Mouse (Mus musculus): ENCODE data around the gene Stk38l. TPM values are rescaled to one million over a fixed set of nuclear protein-coding genes. Genes with fewer than 3 reads are reported as not detected.

Stk38l gene
- polyA plus RNA-seq (2015; fragmentation: Nextera tagmentation; extraction: Ambion mirVana): 14.7 and 15.3 TPM in 2 replicates

GRCm38 (mm10) chr6:146724581-146725383 is at the start of gene Stk38l:
Gene Stk38l (plus strand): TSS chr6:146724995.
- 2% methylated on average over 59 of the region's 87 CpGs for WGBS
- peak within 1 kb of the TSS; percentile 78 for H3K4me2 ChIP-seq

GRCm38 (mm10) chr6:146676904-146677303 is 47.9 kb upstream of the Stk38l start:
- whole genome bisulfite sequencing: 86% methylated on average over 10 of the region's 10 CpGs
- H3K9me3 ChIP-seq (replicated peaks): peaks cover 6% of the 10 kb centered on the region; the same call in 1 of the 2 replicates
- H3K9ac ChIP-seq: no peak overlapping the region
- H3K36me3 ChIP-seq (ENCODE audit: poor library complexity, severe bottlenecking): no peaks in the 10 kb centered on the region
- ATAC-seq: no peak
- no peak overlapping the region for H3K27ac ChIP-seq
- H3K4me1 ChIP-seq: no peaks in the 10 kb centered on the region
- no peak overlapping the region for H3K4me3 ChIP-seq
- no peaks in the 10 kb centered on the region for H3K27me3 ChIP-seq
- H3K4me2 ChIP-seq: no peak overlapping the region

More at GRCm38 (mm10) chr6:146724581-146725383, at the start of gene Stk38l:
- Histone ChIP-seq H3K9me3 (replicated peaks) (no peaks in the 10 kb centered on the region), H3K27me3 (0 out of 2 replicates have a peak, but pooled peaks cover 3% of the 10 kb centered on the region), H3K36me3 (ENCODE audit: poor library complexity, severe bottlenecking) (no peaks in the 10 kb centered on the region), H3K27ac (peak within 1 kb of the TSS; percentile 82), H3K4me3 (peak within 1 kb of the TSS; percentile 77), H3K4me1 (peaks cover 11% of the 10 kb centered on the region), H3K9ac (peak within 1 kb of the TSS; percentile 84)
- peak; percentile 98 for ATAC-seq

GRCm38 (mm10) chr6:146678136-146679070 is 46.4 kb upstream of the Stk38l start:
- Histone ChIP-seq H3K9me3 (replicated peaks) (peaks cover 6% of the 10 kb centered on the region; the same call in 1 of the 2 replicates), H3K4me1 (no peaks in the 10 kb centered on the region), H3K9ac (no peak overlapping the region), H3K36me3 (ENCODE audit: poor library complexity, severe bottlenecking) (no peaks in the 10 kb centered on the region), H3K27me3 (no peaks in the 10 kb centered on the region), H3K4me2 (no peak overlapping the region), H3K27ac (no peak overlapping the region), H3K4me3 (no peak overlapping the region)
- ATAC-seq: no peak
- WGBS: 84% methylated on average over 10 of the region's 10 CpGs

- ATAC-seq: no peak
- no peaks in the 10 kb centered on the region for H3K36me3 ChIP-seq (ENCODE audit: poor library complexity, severe bottlenecking)
- H3K27ac ChIP-seq: no peak overlapping the region
- no peak overlapping the region for H3K4me2 ChIP-seq
- H3K27me3 ChIP-seq: no peaks in the 10 kb centered on the region
- WGBS: 73% methylated on average over 4 of the region's 4 CpGs
- H3K9ac ChIP-seq: no peak overlapping the region
- no peak overlapping the region for H3K4me3 ChIP-seq
- no peaks in the 10 kb centered on the region for H3K4me1 ChIP-seq
- peaks cover 6% of the 10 kb centered on the region; the same call in 1 of the 2 replicates for H3K9me3 ChIP-seq (replicated peaks)
Measured at GRCm38 (mm10) chr6:146683881-146684280, 40.9 kb upstream of the Stk38l start.

GRCm38 (mm10) chr6:146685781-146686308 is 39.0 kb upstream of the Stk38l start:
- WGBS: 79% methylated on average over 17 of the region's 17 CpGs

GRCm38 (mm10) chr6:146686463-146687196 is 38.2 kb upstream of the Stk38l start:
- WGBS: 84% methylated on average over 5 of the region's 5 CpGs
- Histone ChIP-seq H3K9ac (no peak overlapping the region), H3K4me1 (no peaks in the 10 kb centered on the region), H3K9me3 (replicated peaks) (no peaks in the 10 kb centered on the region), H3K4me3 (no peak overlapping the region), H3K27ac (no peak overlapping the region), H3K27me3 (no peaks in the 10 kb centered on the region), H3K4me2 (no peak overlapping the region), H3K36me3 (ENCODE audit: poor library complexity, severe bottlenecking) (no peaks in the 10 kb centered on the region)
- ATAC-seq: no peak

More at GRCm38 (mm10) chr6:146685781-146686308, 39.0 kb upstream of the Stk38l start:
- Histone ChIP-seq H3K9me3 (replicated peaks) (no peaks in the 10 kb centered on the region), H3K27me3 (no peaks in the 10 kb centered on the region), H3K27ac (no peak overlapping the region), H3K9ac (no peak overlapping the region), H3K36me3 (ENCODE audit: poor library complexity, severe bottlenecking) (no peaks in the 10 kb centered on the region), H3K4me3 (no peak overlapping the region), H3K4me2 (no peak overlapping the region), H3K4me1 (no peaks in the 10 kb centered on the region)
- no peak for ATAC-seq

GRCm38 (mm10) chr6:146688010-146688409 is 36.8 kb upstream of the Stk38l start:
- no peak for ATAC-seq
- WGBS: 92% methylated on average over 7 of the region's 7 CpGs
- no peaks in the 10 kb centered on the region for H3K9me3 ChIP-seq (replicated peaks)

GRCm38 (mm10) chr6:146688861-146689260 is 35.9 kb upstream of the Stk38l start:
- WGBS: 78% methylated on average over 5 of the region's 5 CpGs
- no peak overlapping the region for H3K4me2 ChIP-seq
- no peak overlapping the region for H3K9ac ChIP-seq

More at GRCm38 (mm10) chr6:146688010-146688409, 36.8 kb upstream of the Stk38l start:
- Histone ChIP-seq H3K27ac (no peak overlapping the region), H3K36me3 (ENCODE audit: poor library complexity, severe bottlenecking) (no peaks in the 10 kb centered on the region), H3K4me3 (no peak overlapping the region), H3K27me3 (no peaks in the 10 kb centered on the region), H3K4me2 (no peak overlapping the region), H3K4me1 (no peaks in the 10 kb centered on the region), H3K9ac (no peak overlapping the region)

GRCm38 (mm10) chr6:146697767-146698166 is 27.0 kb upstream of the Stk38l start:
- H3K4me2 ChIP-seq: no peak overlapping the region
- 46% methylated on average over 5 of the region's 5 CpGs for WGBS
- ATAC-seq: no peak
- H3K9me3 ChIP-seq (replicated peaks): no peaks in the 10 kb centered on the region; the same call in 1 of the 2 replicates
- no peak overlapping the region for H3K9ac ChIP-seq
- H3K27ac ChIP-seq: no peak overlapping the region
- no peaks in the 10 kb centered on the region for H3K27me3 ChIP-seq
- no peak overlapping the region for H3K4me3 ChIP-seq
- H3K36me3 ChIP-seq (ENCODE audit: poor library complexity, severe bottlenecking): no peaks in the 10 kb centered on the region
- no peaks in the 10 kb centered on the region for H3K4me1 ChIP-seq

More at GRCm38 (mm10) chr6:146688861-146689260, 35.9 kb upstream of the Stk38l start:
- no peak overlapping the region for H3K27ac ChIP-seq
- ATAC-seq: no peak
- H3K36me3 ChIP-seq (ENCODE audit: poor library complexity, severe bottlenecking): no peaks in the 10 kb centered on the region
- H3K4me3 ChIP-seq: no peak overlapping the region
- H3K27me3 ChIP-seq: no peaks in the 10 kb centered on the region
- H3K4me1 ChIP-seq: no peaks in the 10 kb centered on the region
- H3K9me3 ChIP-seq (replicated peaks): no peaks in the 10 kb centered on the region

- no peak overlapping the region for H3K27ac ChIP-seq
- 98% methylated on average over 4 of the region's 4 CpGs for WGBS
- ATAC-seq: no peak
Measured at GRCm38 (mm10) chr6:146698376-146698775, 26.4 kb upstream of the Stk38l start.

GRCm38 (mm10) chr6:146700461-146700860 is 24.3 kb upstream of the Stk38l start:
- no peaks in the 10 kb centered on the region for H3K36me3 ChIP-seq (ENCODE audit: poor library complexity, severe bottlenecking)
- 92% methylated on average over 1 of the region's 1 CpGs for WGBS
- H3K4me3 ChIP-seq: no peak overlapping the region
- no peaks in the 10 kb centered on the region for H3K27me3 ChIP-seq
- H3K4me1 ChIP-seq: no peaks in the 10 kb centered on the region
- no peaks in the 10 kb centered on the region; the same call in 1 of the 2 replicates for H3K9me3 ChIP-seq (replicated peaks)
- no peak overlapping the region for H3K4me2 ChIP-seq
- ATAC-seq: no peak
- no peak overlapping the region for H3K27ac ChIP-seq
- H3K9ac ChIP-seq: no peak overlapping the region

More at GRCm38 (mm10) chr6:146698376-146698775, 26.4 kb upstream of the Stk38l start:
- no peak overlapping the region for H3K9ac ChIP-seq
- H3K4me2 ChIP-seq: no peak overlapping the region
- no peaks in the 10 kb centered on the region for H3K27me3 ChIP-seq
- H3K36me3 ChIP-seq (ENCODE audit: poor library complexity, severe bottlenecking): no peaks in the 10 kb centered on the region
- no peaks in the 10 kb centered on the region; the same call in 1 of the 2 replicates for H3K9me3 ChIP-seq (replicated peaks)
- no peak overlapping the region for H3K4me3 ChIP-seq
- no peaks in the 10 kb centered on the region for H3K4me1 ChIP-seq

Measured in forebrain, embryonic 13.5 days (tissue).